Comparison of ENCODE assay signal across 18 mouse cellular contexts in genomic region chr2:139601543-139602194, GRCm38 (mm10).
DNase-seq lines count a peak whose midpoint lies in the region; ATAC-seq and TF ChIP-seq lines count a peak whose summit lies in the region.
"Had no signal": no experiment of that assay in that cellular context is flagged by ENCODE, and none has a peak within 500 bp of the region (broad histone marks: within the 10 kb centered on the region; RNA-seq: fewer than 3 reads in every experiment).

No protein-coding gene starts in this region.

- no peak for TF ChIP-seq CTCF in brain, embryonic 14.5 days (IDR thresholded peaks at IDR 0.05; ENCODE audit: borderline replicate concordance, extremely low read depth, insufficient read depth, insufficient read length)
- no peak for TF ChIP-seq CTCF in thymus, adult 2 months (IDR thresholded peaks at IDR 0.05; ENCODE audit: borderline replicate concordance, control insufficient read depth, extremely low read depth, insufficient read depth, low read length, poor library complexity)

- H3K4me3 ChIP-seq in kidney, embryonic 16.5 days (ENCODE audit: low read length) = no peak overlapping the region
- H3K4me3 ChIP-seq in neural tube, embryonic 12.5 days = no peak overlapping the region
- H3K4me3 ChIP-seq in liver, embryonic 11.5 days (ENCODE audit: low read depth, low read length) = no peak overlapping the region
- H3K4me3 ChIP-seq in thymus, adult 2 months (ENCODE audit: control insufficient read depth, insufficient read depth, low read length) = no peak overlapping the region
- H3K4me3 ChIP-seq: forebrain, embryonic 15.5 days; heart, adult 2 months; liver, embryonic 15.5 days had no signal

- peak; percentile 47 for DNase-seq in adrenal gland, adult 2 months
- no peak for DNase-seq in adrenal gland, postnatal 4 days (ENCODE audit: low spot score in 2 of 2)
- DNase-seq in kidney, postnatal 14 days = no peak
- DNase-seq in brain, embryonic 14.5 days (ENCODE audit: low read depth) = peak; percentile 19
- DNase-seq in liver, embryonic 11.5 days (ENCODE audit: low spot score) = no peak
- no peak for DNase-seq in thymus, adult 2 months
- DNase-seq: cerebellum, adult 18-20 months; cerebellum, postnatal 25 days; embryo, embryonic 11 days; gastrocnemius, postnatal 25 days; heart, adult 2 months; kidney, adult 18-20 months; right cerebral cortex, postnatal 4 days had no signal

- 0 out of 2 replicates have a peak overlapping the region, but pooled peaks have one; percentile 14 for H3K4me2 ChIP-seq in kidney, embryonic 16.5 days (replicated peaks; ENCODE audit: low read depth, low read length)
- H3K4me2 ChIP-seq in neural tube, embryonic 12.5 days (replicated peaks) = peak overlapping the region; percentile 18; the same call in 1 of the 2 replicates
- no peak overlapping the region for H3K4me2 ChIP-seq in liver, embryonic 11.5 days
- H3K4me2 ChIP-seq: forebrain, embryonic 15.5 days; liver, embryonic 15.5 days had no signal

- TF ChIP-seq POLR2A in brain, embryonic 14.5 days (IDR thresholded peaks at IDR 0.05; ENCODE audit: borderline replicate concordance, extremely low read depth, insufficient read depth, insufficient read length, poor library complexity, severe bottlenecking) = no peak
- no peak for TF ChIP-seq POLR2A in thymus, adult 2 months (IDR thresholded peaks at IDR 0.05; ENCODE audit: control insufficient read depth, extremely low read depth, insufficient read depth, low read length, poor library complexity)

- no peaks in the 10 kb centered on the region for H3K9me3 ChIP-seq in kidney, embryonic 16.5 days (ENCODE audit: low read length)
- H3K9me3 ChIP-seq in neural tube, embryonic 12.5 days = no peaks in the 10 kb centered on the region
- H3K9me3 ChIP-seq in liver, embryonic 11.5 days (ENCODE audit: control insufficient read depth, low read length) = no peaks in the 10 kb centered on the region
- H3K9me3 ChIP-seq: forebrain, embryonic 15.5 days; G1E; liver, embryonic 15.5 days had no signal

- H3K4me1 ChIP-seq in kidney, embryonic 16.5 days (ENCODE audit: insufficient read depth, low read length) = peaks cover 6% of the 10 kb centered on the region
- H3K4me1 ChIP-seq in neural tube, embryonic 12.5 days = peaks cover 7% of the 10 kb centered on the region
- H3K4me1 ChIP-seq in liver, embryonic 11.5 days (replicated peaks; ENCODE audit: control insufficient read depth, insufficient read depth, low read length) = no peaks in the 10 kb centered on the region
- H3K4me1 ChIP-seq in thymus, adult 2 months (replicated peaks; ENCODE audit: control insufficient read depth, insufficient read depth, low read length) = no peaks in the 10 kb centered on the region
- H3K4me1 ChIP-seq: forebrain, embryonic 15.5 days; liver, embryonic 15.5 days had no signal

- H3K9ac ChIP-seq in kidney, embryonic 16.5 days (replicated peaks; ENCODE audit: low read length) = 0 out of 2 replicates have a peak overlapping the region, but pooled peaks have one; percentile 4
- no peak overlapping the region for H3K9ac ChIP-seq in neural tube, embryonic 12.5 days
- H3K9ac ChIP-seq in liver, embryonic 11.5 days (ENCODE audit: low read depth, low read length) = no peak overlapping the region
- H3K9ac ChIP-seq: forebrain, embryonic 15.5 days; liver, embryonic 15.5 days had no signal

- H3K27me3 ChIP-seq in kidney, embryonic 16.5 days (ENCODE audit: insufficient read depth, low read length) = no peaks in the 10 kb centered on the region
- no peaks in the 10 kb centered on the region for H3K27me3 ChIP-seq in neural tube, embryonic 12.5 days (replicated peaks)
- H3K27me3 ChIP-seq in liver, embryonic 11.5 days (replicated peaks; ENCODE audit: control insufficient read depth, insufficient read depth, low read length) = no peaks in the 10 kb centered on the region
- no peaks in the 10 kb centered on the region for H3K27me3 ChIP-seq in thymus, adult 2 months (ENCODE audit: control insufficient read depth, insufficient read depth, low read length)
- H3K27me3 ChIP-seq: forebrain, embryonic 15.5 days; liver, embryonic 15.5 days had no signal

- no peaks in the 10 kb centered on the region for H3K36me3 ChIP-seq in kidney, embryonic 16.5 days (ENCODE audit: insufficient read depth, low read length)
- no peaks in the 10 kb centered on the region for H3K36me3 ChIP-seq in neural tube, embryonic 12.5 days
- H3K36me3 ChIP-seq in liver, embryonic 11.5 days (ENCODE audit: control insufficient read depth, insufficient read depth, low read length) = no peaks in the 10 kb centered on the region
- no peaks in the 10 kb centered on the region for H3K36me3 ChIP-seq in thymus, adult 2 months (ENCODE audit: control insufficient read depth, insufficient read depth, low read length)
- H3K36me3 ChIP-seq: forebrain, embryonic 15.5 days; G1E; liver, embryonic 15.5 days had no signal

- peak overlapping the region; percentile 63; the same call in 1 of the 2 replicates for H3K27ac ChIP-seq in kidney, embryonic 16.5 days (ENCODE audit: low read length)
- H3K27ac ChIP-seq in neural tube, embryonic 12.5 days = no peak overlapping the region
- no peak overlapping the region for H3K27ac ChIP-seq in liver, embryonic 11.5 days (ENCODE audit: low read depth, low read length)
- H3K27ac ChIP-seq in thymus, adult 2 months (ENCODE audit: control insufficient read depth, insufficient read depth, low read length) = no peak overlapping the region
- H3K27ac ChIP-seq: forebrain, embryonic 15.5 days; heart, adult 2 months; liver, embryonic 15.5 days had no signal

- ATAC-seq in kidney, embryonic 16.5 days (ENCODE audit: low FRiP score, low TSS enrichment) = peak; percentile 77; the same call in 1 of the 2 replicates
- ATAC-seq in neural tube, embryonic 12.5 days (ENCODE audit: low FRiP score, low read depth) = peak; percentile 78
- no peak for ATAC-seq in liver, embryonic 11.5 days (replicated peaks; ENCODE audit: low FRiP score)
- ATAC-seq: forebrain, embryonic 15.5 days had no signal

- WGBS in kidney, embryonic 16.5 days = 7% methylated on average over 7 of the region's 7 CpGs
- WGBS in neural tube, embryonic 12.5 days = 6% methylated on average over 7 of the region's 7 CpGs
- WGBS in liver, embryonic 11.5 days = 55% methylated on average over 7 of the region's 7 CpGs
- 46% methylated on average over 7 of the region's 7 CpGs for WGBS in thymus, adult 2 months

Comparison
In these comparisons a context has a peak if more than half of its experiments do, and no peak if none do; other contexts are left out.
1. DNase-seq: peak in adrenal gland, adult 2 months (single experiment) and brain, embryonic 14.5 days (single experiment); none in adrenal gland, postnatal 4 days (0 of 2), kidney, postnatal 14 days (single experiment), liver, embryonic 11.5 days (single experiment) and thymus, adult 2 months (single experiment).